Mouse (Mus musculus) gastrocnemius, adult 8-10 months (tissue): ENCODE data around the gene Minpp1. TPM values are rescaled to one million over a fixed set of nuclear protein-coding genes. Genes with fewer than 3 reads are reported as not detected.

Source experiments
- DNase-seq, 2 experiments: peaks; one replicate each; pipeline ENCODE4 v3.0.0; 2022; ENCODE audit warnings: low spot score in 2 of 2
- total RNA-seq, 4 experiments: library from RNA; stranded (reverse); gene quantifications; 2 replicates each; pipeline ENCODE4 v1.2.4; 2022

The Minpp1 gene
- total RNA-seq, 4 experiments from 2014 or later, result 14.1 to 16.8 (median 16.1) TPM

DNA sequence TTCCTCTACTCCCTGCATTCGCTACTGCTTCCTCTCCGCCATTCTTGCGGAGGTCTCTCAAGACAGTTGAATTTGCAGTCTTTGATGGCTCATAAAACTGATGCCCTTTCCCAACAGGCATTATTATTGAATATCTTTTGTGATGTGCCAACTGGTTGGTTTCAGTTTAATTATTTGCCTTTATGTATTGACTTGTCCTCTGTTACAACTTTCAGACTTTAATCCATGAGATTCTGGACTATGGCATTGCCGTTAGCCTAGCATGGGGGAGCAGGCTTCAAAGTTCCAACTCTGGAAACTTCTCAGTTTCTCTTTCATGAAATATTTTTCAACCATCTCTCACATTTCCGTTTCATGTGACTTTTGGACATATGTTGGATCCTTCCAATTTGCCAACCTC is 41.6 kb downstream of the Minpp1 start:
- DNase-seq, result no peak

DNA sequence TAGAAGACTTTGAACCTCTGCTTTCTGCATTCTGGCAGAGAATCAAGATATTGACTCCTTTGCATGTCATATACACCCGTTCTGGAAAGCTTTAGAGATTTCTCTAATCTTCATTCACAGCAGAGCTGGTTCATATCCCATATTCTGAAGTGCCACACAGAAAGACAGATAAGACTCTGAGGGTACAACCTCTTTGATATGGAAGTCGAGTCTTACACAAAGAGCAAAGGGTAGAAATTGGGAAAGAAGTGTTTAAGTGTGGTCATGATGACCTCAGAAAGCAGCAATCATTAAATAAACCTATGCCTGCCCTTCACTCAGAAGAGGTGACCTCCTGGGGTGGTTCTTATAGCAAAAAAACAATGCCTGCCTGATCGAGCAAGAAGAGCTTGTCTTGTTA is 43.2 kb downstream of the Minpp1 start:
- DNase-seq, result no peak

DNA sequence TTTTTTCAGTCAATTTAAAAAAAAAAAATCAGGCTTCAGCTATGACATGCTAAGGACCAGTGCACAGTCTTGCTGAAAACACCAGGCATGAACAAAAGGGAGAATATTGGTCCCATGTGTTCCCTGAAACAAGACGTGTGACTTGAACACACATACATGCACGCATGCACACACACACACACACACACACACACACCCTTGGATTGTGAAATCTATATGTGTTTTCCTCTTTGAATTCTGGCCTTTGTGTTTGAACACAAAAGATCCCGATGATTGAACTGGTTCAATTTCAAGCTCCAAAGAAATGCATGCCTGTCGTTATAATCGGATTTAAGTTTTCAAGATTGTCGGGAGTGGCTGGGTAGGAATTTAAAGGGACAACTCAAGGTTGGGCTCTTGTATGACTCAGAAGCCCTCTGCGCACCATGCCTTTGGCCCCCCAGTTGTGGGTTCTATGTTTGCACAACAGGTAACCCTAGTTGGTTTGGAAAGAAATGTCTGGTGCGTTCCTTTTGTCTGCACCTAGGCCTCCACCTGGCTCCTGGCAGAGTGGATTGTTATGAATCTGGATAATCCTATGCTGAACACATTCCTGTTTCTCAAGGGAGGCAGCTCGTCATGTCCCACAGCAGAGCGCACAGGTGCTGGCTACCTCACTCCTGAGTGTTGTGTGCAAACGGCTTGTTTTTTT is 43.8 kb downstream of the Minpp1 start:
- DNase-seq, result no peak

DNA sequence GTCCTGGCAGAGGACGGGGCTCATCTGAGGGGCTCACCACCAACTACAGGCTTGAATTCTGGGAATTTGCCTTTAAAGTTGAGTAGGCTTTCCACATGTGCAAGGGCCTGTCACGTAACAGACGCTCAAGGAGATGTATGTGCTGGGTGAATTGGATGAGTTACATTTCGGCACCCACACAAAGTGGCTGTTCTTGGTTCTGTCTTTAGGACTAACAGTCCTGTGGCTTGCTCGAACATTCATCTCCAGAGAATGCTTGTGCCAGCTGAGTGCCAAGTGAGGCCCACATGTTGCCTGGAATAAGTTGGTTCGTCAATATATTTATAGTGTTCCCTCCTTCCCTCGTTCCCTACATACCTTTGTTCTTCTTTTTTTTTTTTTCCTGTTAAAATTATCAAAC is 44.7 kb downstream of the Minpp1 start:
- DNase-seq, result no peak

DNA sequence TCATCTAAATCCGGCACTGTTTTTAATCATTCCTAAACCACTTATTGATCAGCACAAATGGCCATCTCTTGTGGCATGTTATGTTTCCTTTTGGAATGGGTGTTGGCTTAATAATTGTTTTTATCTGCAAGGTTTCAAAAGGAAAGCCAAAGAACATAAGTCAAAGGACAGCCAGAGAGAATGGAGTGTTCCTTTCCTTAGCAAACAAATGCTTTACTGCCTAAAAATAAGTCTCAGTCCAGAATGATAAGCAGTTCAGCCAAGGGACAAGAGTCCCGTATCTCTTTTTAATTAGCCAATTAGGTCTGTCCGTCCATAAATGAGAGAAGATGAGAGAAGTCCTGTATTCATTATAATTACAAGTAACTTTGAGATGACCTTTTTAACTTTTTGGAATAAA is 46.8 kb downstream of the Minpp1 start:
- no peak for DNase-seq

DNA sequence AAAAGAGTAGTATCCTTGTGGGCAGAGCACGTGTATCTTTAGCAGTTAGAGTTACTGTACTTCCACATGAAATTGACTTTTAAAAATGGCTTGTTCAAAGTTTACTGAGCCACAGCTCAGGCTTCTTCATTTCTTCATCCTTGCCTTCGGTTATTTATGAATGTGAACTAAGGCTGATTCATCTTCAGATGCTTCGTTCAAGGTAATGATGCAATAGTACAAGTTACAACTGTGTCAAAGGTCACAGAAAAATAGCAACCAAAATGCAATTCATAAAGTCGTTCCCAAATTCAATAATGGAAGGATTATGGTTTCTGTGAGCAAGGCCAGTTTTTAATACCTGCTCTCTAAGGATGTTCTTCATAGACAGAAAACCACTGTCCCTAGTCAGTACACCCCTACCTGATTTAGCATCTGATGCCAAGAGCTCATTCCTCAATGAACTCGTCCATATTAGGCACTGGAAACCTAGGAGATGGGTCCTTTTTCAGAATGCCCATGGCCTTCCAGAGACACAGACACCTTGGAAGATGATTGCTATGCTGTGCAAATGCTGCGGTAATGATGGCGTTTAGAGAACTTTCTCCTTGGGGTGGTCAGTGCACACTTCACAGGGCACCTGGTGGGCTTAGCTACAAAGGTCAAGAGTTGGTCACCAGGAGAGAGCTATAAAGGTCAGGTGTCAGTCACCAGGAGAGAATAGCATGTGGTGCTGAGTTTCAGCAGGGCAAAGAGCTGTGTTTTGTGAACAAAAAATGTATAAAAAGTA is 47.4 kb downstream of the Minpp1 start:
- no peak for DNase-seq

DNA sequence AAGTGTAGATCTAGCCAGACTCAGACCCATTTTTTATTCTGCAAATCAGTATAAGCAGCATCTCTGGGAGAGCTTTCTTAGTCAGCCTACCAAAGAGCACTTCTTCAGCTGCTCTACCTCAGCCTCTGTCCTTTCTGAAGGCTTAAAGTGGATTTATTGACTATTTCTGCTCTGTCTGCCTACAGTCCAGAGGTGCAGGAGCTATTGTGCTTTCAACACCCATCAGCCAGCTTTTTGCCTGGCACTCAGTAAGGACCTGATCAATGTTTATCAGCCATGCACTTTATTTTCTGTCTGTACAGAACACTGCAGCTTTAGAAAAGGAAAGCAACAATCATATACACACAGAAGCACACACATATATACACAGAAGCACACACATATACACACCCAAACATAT is 49.3 kb downstream of the Minpp1 start:
- no peak for DNase-seq

DNA sequence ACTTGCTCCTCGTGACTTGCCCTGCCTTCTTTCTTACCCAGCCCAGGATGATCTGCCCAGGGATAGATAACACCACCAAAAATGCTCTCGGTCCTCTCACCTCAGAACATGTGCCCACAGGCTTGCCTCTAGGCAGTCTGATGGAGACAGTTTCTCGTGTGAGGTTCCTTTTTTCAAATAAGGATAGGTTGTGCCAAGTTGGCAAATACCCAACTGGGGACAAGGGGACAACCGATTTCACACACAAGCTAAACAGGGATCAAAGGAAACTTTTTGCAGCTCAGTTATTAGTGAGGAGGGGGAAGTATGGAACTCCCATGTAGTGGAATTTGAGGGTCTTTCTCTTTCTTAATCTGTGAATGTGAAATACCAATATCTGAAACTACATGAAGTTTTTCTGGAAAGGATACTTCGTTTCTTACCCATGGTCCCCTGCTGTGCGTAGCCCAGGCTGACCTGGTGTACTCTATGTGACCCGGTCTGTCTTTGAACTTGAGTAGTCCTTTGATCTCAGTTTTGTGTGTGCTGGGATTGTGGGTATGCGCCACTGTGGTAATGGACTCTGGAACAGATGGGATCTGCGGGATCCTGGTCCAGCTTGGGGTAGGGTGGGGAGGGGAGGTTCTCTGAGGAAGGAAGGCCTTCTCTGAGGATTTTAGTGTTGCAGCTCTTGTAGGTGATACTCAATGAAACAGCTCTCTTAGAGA is 57.4 kb downstream of the Minpp1 start:
- DNase-seq, result no peak

DNA sequence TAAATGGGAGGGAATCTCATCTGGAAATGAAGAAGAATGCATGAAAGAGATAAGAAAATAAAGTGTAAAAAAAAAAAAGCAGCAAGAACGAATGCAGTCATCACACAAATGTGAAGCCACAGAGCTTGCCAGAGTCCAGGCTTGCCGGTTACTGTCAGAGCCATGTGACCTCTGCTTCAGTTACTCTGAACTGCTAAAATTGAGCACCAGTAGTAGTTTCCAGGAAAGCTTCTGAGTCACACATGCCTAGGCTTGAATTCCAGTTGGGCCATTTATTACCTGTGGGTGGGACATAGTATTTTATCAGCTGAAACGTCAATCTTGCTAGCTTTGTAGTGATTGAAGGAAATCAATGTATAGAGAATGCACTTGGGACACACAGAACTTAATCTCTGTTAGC is 61.8 kb downstream of the Minpp1 start:
- no peak for DNase-seq

DNA sequence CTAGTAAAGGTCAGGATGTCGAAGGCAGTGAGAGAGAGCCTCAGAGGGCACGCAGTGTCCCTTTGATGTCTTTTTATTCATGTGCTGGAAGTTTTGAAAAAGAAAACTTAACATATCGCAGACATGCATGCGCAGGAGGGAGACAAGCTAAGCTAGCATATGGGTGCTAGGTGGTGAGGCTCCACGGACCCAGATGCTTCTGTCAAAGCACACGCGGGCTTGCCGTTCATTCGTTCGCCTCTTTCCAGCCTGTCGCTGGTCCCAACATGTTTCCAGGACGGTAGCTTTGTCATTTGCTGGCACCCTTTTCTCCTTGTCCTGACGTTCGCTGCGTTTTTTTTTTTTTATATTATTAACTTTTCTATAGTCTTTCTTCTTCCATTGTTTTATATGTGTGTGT is 62.6 kb downstream of the Minpp1 start:
- DNase-seq, result no peak

DNA sequence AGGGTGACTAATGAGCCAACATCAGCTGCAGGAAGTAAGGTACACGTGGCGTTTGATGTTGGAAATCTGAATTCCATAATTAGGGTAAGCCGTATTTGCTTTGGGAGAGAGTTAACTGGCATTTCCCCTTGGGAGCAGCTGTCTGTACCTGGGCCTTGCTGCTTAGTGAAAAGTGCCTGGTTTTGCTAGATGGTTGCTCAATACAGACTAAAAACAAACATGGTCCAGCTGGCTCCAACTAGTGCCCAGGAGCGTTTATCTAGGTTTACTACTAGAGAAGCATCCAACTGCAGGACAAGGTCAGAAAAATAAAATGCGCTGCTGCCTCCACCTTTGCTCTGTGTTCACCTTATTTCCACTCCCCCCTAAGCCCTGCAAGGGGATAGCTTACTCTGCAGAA is 64.9 kb downstream of the Minpp1 start:
- no peak for DNase-seq

DNA sequence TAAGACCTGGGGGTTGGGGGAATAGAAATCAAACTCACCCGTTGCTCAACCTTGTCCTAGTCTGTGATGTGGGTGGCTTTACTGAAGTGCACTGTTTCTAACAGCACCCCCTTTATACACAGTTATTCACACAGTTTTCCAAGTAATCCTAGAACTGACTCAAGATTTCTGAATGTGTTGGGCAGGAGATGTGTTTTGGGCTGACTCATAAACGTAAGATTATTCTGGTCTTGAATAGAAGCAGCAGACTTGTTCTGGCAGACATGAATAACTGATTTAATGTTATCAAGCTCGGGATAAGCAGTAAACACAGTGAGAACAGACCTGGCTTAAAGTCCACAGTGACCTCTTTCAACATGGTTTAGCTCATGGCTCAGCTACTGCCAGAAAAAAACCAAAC is 65.9 kb downstream of the Minpp1 start:
- DNase-seq, result no peak

DNA sequence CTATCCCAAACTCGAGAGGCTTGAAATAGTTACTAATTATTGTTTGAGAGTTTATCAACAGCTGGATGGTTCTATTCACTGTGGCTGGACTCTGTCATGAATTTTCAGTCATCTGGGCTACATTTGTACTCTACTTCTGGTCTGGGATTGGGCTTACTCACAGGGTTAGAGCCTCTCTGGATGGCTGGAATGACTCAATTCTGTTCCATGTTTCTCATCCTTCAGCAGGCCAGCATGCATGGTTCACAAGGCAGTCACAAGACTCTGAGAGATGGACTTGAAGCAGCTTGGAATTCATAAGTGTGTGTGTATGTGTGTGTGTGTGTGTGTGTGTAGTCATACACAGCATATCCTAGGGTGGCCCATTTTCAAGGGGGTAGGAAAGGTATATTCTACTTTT is 66.5 kb downstream of the Minpp1 start:
- DNase-seq, result no peak

DNA sequence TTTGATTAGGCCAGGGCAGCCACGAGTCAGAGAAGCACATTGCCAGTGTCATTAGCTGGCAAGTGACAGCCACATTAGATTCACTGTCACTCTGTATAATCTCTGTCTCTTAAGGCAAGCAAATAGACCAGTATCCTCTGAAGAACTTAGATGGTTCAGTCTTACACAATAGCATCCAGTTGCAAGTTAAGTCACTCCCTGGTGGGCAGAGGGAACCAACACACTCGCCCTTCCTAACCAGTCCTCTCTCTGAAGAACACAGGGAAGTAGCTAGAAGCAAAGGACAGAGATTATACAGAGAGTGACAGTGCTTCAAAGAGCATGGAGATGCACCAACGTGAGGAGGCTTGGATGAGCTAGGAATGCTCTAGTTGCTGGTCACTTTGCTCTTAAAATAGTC is 67.7 kb downstream of the Minpp1 start:
- DNase-seq, result no peak

DNA sequence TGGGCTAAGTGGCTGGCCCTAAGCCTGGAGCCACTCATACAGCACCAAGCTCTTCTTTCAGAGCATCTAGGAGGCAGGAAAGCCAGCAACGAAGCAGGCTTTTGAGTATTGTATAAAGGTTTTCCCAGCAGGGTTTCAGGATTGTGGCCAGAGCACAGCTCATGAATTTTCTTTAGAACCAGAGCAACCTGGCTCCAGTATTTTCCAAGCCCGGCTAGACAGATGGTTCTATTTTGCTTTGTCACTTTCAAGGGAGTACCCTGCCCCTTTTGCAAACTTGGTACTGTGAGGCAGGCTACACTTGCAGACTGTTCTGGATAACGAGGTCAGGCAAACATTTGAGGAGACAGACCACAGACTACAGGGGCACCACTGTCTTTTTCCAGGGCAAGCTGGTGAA is 69.7 kb downstream of the Minpp1 start:
- no peak for DNase-seq

Other genes with a start within 250 kb of the Minpp1 start
- 10 to 100 TPM; 57.6 to 68.1 (median 61.3) TPM for gene Sgms1, start 96.1 kb upstream of the Minpp1 start, total RNA-seq
- gene Rpl9-ps6, start 19.2 kb upstream of the Minpp1 start, total RNA-seq, result 10 to 100 TPM; 11.4 to 23.0 (median 13.8) TPM
- gene Papss2, start 110.0 kb downstream of the Minpp1 start, total RNA-seq, result 1 to 10 TPM; 2.3 to 5.7 (median 3.4) TPM